Mouse (Mus musculus) thymus, adult 2 months (tissue): ENCODE data around the gene Pigz. TPM values are rescaled to one million over a fixed set of nuclear protein-coding genes. Genes with fewer than 3 reads are reported as not detected.

ENCODE experiments used
- DNase-seq: peaks from one replicate; pipeline ENCODE4 v3.0.0; 2021
- H3K27ac ChIP-seq: fragments of 200-500 bp; 2 replicates; pipeline ENCODE4 v1.5.1; 2012; ENCODE audit warnings: low read length, control low read depth; ENCODE audit not compliant: control insufficient read depth, insufficient read depth
- H3K27me3 ChIP-seq: fragments of 200-500 bp; 2 replicates; pipeline ENCODE4 v1.6.1; 2012; ENCODE audit warnings: mild to moderate bottlenecking, low read length, moderate library complexity, mixed read lengths; ENCODE audit not compliant: control insufficient read depth, insufficient read depth
- H3K36me3 ChIP-seq: fragments of 200-500 bp; 2 replicates; pipeline ENCODE4 v1.6.1; 2012; ENCODE audit warnings: mild to moderate bottlenecking, low read length, moderate library complexity; ENCODE audit not compliant: control insufficient read depth, insufficient read depth
- H3K4me1 ChIP-seq: fragments of 200-500 bp; replicated peaks from 2 replicates; pipeline ENCODE4 v1.6.1; 2012; ENCODE audit warnings: low read length; ENCODE audit not compliant: control insufficient read depth, insufficient read depth
- H3K4me3 ChIP-seq: fragments of 200-500 bp; 2 replicates; pipeline ENCODE4 v1.5.1; 2012; ENCODE audit warnings: mild to moderate bottlenecking, low read length, control low read depth, moderate library complexity; ENCODE audit not compliant: control insufficient read depth, insufficient read depth
- CTCF ChIP-seq: fragments of 200-500 bp; IDR thresholded peaks from 2 replicates; pipeline ENCODE4 v1.5.1; 2012; ENCODE audit warnings: mild to moderate bottlenecking, control low read depth, low read length, moderate library complexity, borderline replicate concordance; ENCODE audit not compliant: control insufficient read depth, poor library complexity, insufficient read depth; ENCODE audit errors: extremely low read depth
- POLR2A ChIP-seq: fragments of 200-500 bp; IDR thresholded peaks from 2 replicates; pipeline ENCODE4 v1.6.1; 2012; ENCODE audit warnings: mild to moderate bottlenecking, low read length, control low read depth, moderate library complexity; ENCODE audit not compliant: control insufficient read depth, poor library complexity, insufficient read depth; ENCODE audit errors: extremely low read depth
- WGBS: fragments of 180-500 bp; shearing (Covaris S2); methylation state at CpG from one replicate; pipeline ENCODE4 v1.1.7; 2018; 5-methylcytosine and 5-hydroxymethylcytosine counted together
- polyA plus RNA-seq: library from polyadenylated mRNA; depleted of rRNA; stranded (reverse); fragments of >200 nt; gene quantifications from 2 replicates; pipeline ENCODE4 v1.2.3, GENCODE M21; 2012

The Pigz gene
- polyA plus RNA-seq, 1 experiment = 8.2 TPM

GRCm38 (mm10) chr16:31932255-31932654 lies 1.4 kb upstream of the Pigz start:
- whole genome bisulfite sequencing = 81% methylated on average over 5 of the region's 5 CpGs
- Histone ChIP-seq H3K27ac (no peak overlapping the region), H3K4me3 (no peak overlapping the region), H3K27me3 (peaks cover 24% of the 10 kb centered on the region; the same call in 1 of the 2 replicates), H3K4me1 (peaks cover 25% of the 10 kb centered on the region), H3K36me3 (no peaks in the 10 kb centered on the region)
- no peak for DNase-seq
- no peak for TF ChIP-seq CTCF
- TF ChIP-seq POLR2A = no peak

GRCm38 (mm10) chr16:31932840-31933697 lies 582 bp upstream of the Pigz start:
- Histone ChIP-seq H3K27ac (no peak overlapping the region), H3K36me3 (no peaks in the 10 kb centered on the region), H3K4me3 (peak overlapping the region; percentile 61), H3K4me1 (peaks cover 25% of the 10 kb centered on the region), H3K27me3 (peaks cover 24% of the 10 kb centered on the region; the same call in 1 of the 2 replicates)
- TF ChIP-seq POLR2A (peak; percentile 31; the same call in 1 of the 2 replicates), CTCF (peak; percentile 98)
- DNase-seq = peak; percentile 84
- WGBS = 2% methylated on average over 50 of the region's 50 CpGs

- DNase-seq = no peak
- Histone ChIP-seq H3K27ac (no peak overlapping the region), H3K4me1 (peaks cover 25% of the 10 kb centered on the region), H3K36me3 (no peaks in the 10 kb centered on the region), H3K27me3 (peaks cover 24% of the 10 kb centered on the region; the same call in 1 of the 2 replicates), H3K4me3 (no peak overlapping the region)
- whole genome bisulfite sequencing = 47% methylated on average over 13 of the region's 13 CpGs
- TF ChIP-seq CTCF (no peak), POLR2A (no peak)
Measured at GRCm38 (mm10) chr16:31934550-31935010, 929 bp downstream of the Pigz start.

- Histone ChIP-seq H3K4me3 (peak overlapping the region; percentile 9; the same call in 1 of the 2 replicates), H3K27me3 (peaks cover 24% of the 10 kb centered on the region; the same call in 1 of the 2 replicates)
- DNase-seq = no peak
Measured at GRCm38 (mm10) chr16:31935091-31935979, 1.7 kb downstream of the Pigz start.

GRCm38 (mm10) chr16:31936568-31936967 lies 2.9 kb downstream of the Pigz start:
- no peak overlapping the region for H3K4me3 ChIP-seq
- TF ChIP-seq POLR2A (no peak), CTCF (no peak)
- peaks cover 25% of the 10 kb centered on the region for H3K4me1 ChIP-seq
- H3K36me3 ChIP-seq = no peaks in the 10 kb centered on the region
- H3K27ac ChIP-seq = no peak overlapping the region
- 89% methylated on average over 4 of the region's 4 CpGs for WGBS
- no peak for DNase-seq
- H3K27me3 ChIP-seq = peaks cover 24% of the 10 kb centered on the region; the same call in 1 of the 2 replicates

More at GRCm38 (mm10) chr16:31935091-31935979, 1.7 kb downstream of the Pigz start:
- no peak overlapping the region for H3K27ac ChIP-seq
- H3K4me1 ChIP-seq = peaks cover 25% of the 10 kb centered on the region
- 8% methylated on average over 36 of the region's 36 CpGs for WGBS
- no peaks in the 10 kb centered on the region for H3K36me3 ChIP-seq
- no peak for TF ChIP-seq POLR2A
- TF ChIP-seq CTCF = no peak

- no peak overlapping the region for H3K4me3 ChIP-seq
- peaks cover 14% of the 10 kb centered on the region for H3K4me1 ChIP-seq
- H3K36me3 ChIP-seq = no peaks in the 10 kb centered on the region
- no peak overlapping the region for H3K27ac ChIP-seq
- DNase-seq = no peak
- TF ChIP-seq POLR2A (no peak), CTCF (no peak)
- peaks cover 21% of the 10 kb centered on the region; the same call in 1 of the 2 replicates for H3K27me3 ChIP-seq
- 64% methylated on average over 6 of the region's 6 CpGs for WGBS
Measured at GRCm38 (mm10) chr16:31938856-31939255, 5.2 kb downstream of the Pigz start.
